Mouse (Mus musculus): ENCODE measurements around the gene Gdpd1.

DNA sequence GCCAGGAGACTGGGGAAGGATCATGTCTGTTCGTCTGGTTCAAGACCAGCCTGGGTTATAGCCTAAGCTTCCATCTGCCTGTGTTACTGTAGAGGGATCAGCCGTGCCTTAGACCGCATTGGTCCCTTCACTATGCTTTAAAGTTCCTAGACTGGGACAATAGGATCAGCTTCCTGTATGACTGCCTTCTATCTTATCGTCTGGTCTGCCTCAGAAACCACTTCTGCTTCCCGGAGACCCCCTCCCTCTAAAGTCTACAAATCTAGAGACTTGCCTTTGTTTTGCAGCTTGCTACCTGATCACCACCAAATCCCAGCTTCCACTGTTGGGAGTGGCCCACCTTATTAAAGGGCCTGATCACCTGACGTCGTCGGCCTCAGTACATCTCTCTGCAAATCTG is 72.6 kb downstream of the Gdpd1 start:
- no peak for TF ChIP-seq CTCF (conservative IDR thresholded peaks at IDR 0.05; ENCODE audit: insufficient read depth, insufficient read length, low read depth, low read length)
- TF ChIP-seq POLR2A (IDR thresholded peaks at IDR 0.05; ENCODE audit: low read depth, low read length) = no peak
